Mouse (Mus musculus) adrenal gland, adult 2 months (tissue): ENCODE data around the gene Ear6. TPM values are rescaled to one million over a fixed set of nuclear protein-coding genes. Genes with fewer than 3 reads are reported as not detected.
"Not testable (repeated sequence)": the region's sequence is repeated elsewhere in the genome, so short reads cannot be mapped to it uniquely, and the experiment has no call there.

Source experiments
- DNase-seq: peaks from one replicate; pipeline ENCODE4 v3.0.0; 2021
- long read RNA-seq: library from polyadenylated mRNA; stranded (forward); transcript quantifications from one replicate; pipeline ENCODE4 v2.0.0, GENCODE M21; 2021
- polyA plus RNA-seq: library from polyadenylated mRNA; depleted of rRNA; stranded (reverse); fragments of >200 nt; gene quantifications from 2 replicates; pipeline ENCODE4 v1.2.3, GENCODE M21; 2012; rRNA removed
- total RNA-seq, 2 experiments: library from RNA; stranded (reverse); gene quantifications; 2 replicates each; pipeline ENCODE4 v1.2.3; 2021

Ear6 gene
- total RNA-seq (not detected), polyA plus RNA-seq (not detected in 2 replicates)
- long read RNA-seq = 0 reads

- no peak for DNase-seq
Measured at GRCm38 (mm10) chr14:51853399-51853798, at the start of gene Ear6. Gene Ear6 (plus strand): TSS chr14:51853699.

- DNase-seq = no peak
Measured at GRCm38 (mm10) chr14:51826625-51827024, 26.9 kb upstream of the Ear6 start.

DNA sequence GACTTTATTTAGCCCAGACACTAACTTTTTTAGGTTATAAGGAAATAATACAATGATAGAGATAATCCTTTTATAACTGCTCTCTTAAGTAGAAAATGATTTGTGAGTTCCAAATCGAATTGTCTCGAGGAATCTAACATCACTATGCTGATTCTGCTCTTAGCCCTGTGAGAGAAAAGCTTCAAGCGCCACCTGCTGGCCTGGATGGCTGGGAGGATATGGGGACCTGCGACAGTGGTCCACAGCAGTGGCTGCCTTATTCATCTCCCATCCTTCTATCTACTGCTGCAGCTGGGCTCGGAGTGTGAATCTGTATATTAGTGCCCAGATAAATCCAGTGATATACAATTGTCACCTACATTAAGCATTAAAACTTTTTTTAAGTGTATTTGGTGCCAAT, 25.7 kb upstream of the Ear6 start:
- DNase-seq = peak; percentile 17

- DNase-seq = no peak
Measured at GRCm38 (mm10) chr14:51829188-51829587, 24.3 kb upstream of the Ear6 start.

GRCm38 (mm10) chr14:51838480-51838879, 15.0 kb upstream of the Ear6 start:
- DNase-seq = not testable (repeated sequence)

- DNase-seq = no peak
Measured at GRCm38 (mm10) chr14:51842250-51842649, 11.2 kb upstream of the Ear6 start.

- no peak for DNase-seq
Measured at GRCm38 (mm10) chr14:51842781-51843180, 10.7 kb upstream of the Ear6 start.

GRCm38 (mm10) chr14:51843882-51844281, 9.6 kb upstream of the Ear6 start:
- no peak for DNase-seq

DNA sequence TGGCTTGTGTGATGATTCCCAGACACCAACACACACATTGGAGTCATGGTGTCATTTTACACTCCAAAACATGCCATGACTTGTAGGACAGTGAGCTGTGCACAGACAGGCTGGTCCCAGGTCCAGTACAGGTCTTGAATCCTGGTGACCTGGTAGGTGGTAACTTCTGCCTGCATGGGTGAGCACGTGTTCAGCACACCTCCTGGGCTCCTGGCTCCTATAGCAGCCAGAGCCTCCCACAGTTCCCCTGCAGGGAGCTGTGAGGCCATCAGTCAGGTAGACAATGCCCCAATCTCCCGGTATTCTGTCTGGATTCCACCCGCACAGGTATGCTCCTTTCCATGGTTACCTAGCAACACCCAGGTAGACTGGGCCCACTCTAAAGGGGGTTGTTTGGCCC, 6.9 kb upstream of the Ear6 start:
- no peak for DNase-seq

DNA sequence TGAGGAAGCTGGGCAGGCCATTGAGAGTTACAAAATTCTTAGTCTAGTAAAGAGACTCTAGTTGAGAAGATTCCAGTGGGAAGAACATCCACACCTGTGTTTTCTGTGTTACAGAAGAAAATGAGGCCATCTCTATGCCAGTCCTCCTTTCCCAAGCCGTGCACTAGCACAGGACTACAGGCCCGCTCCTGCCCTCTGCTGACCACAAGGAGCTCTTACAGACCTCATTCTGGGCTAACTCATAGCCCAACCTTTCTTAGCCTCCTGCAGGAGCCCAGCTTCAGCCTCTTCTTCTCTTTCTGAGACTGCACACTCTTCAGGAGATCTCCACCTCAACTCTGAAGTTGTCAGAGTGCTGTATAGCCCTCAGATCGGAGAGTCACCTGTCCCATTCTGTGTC, 2.5 kb upstream of the Ear6 start:
- DNase-seq = not testable (repeated sequence)

GRCm38 (mm10) chr14:51855280-51855679, 1.8 kb downstream of the Ear6 start:
- not testable (repeated sequence) for DNase-seq

GRCm38 (mm10) chr14:51863603-51864002, 10.1 kb downstream of the Ear6 start:
- DNase-seq = peak; percentile 32

DNA sequence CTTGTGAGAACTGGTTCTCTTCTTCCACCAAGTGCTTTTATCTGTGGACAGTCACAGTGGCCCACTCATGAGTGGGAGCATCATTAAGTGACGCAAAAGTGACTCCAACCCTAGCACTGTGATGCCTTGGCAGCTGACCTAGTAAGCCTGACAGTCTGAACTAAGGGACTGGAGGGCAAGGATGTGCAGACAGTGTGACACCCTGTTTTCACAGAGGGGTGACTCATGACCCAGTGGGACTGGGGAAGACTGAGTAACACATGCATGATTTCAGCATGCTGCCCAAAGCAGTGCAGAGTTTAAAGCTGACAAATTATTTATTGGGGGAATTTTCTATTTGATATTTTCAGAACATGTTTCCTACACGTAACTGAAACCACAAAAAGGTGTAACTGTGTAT, 17.3 kb downstream of the Ear6 start:
- DNase-seq = peak; percentile 78

DNA sequence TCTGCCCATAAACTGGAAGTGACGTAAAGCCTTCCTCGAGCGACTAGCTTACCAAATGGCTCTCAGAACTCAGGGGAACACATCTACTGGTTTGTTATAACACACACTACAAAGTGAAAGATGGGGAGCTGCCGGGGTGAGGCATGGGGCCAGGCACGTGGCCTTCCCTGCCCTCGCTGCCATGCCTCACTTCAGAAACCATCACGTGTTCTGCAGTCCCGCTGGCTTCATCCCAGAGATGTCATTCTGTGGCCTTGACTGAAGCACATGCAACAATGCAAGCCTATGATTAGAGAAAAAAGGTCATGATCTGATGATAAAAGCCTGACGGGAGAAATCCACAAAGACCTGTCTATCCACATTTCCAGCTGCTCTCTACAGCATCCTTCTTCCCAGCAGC, 18.2 kb downstream of the Ear6 start:
- DNase-seq = peak; percentile 92

DNA sequence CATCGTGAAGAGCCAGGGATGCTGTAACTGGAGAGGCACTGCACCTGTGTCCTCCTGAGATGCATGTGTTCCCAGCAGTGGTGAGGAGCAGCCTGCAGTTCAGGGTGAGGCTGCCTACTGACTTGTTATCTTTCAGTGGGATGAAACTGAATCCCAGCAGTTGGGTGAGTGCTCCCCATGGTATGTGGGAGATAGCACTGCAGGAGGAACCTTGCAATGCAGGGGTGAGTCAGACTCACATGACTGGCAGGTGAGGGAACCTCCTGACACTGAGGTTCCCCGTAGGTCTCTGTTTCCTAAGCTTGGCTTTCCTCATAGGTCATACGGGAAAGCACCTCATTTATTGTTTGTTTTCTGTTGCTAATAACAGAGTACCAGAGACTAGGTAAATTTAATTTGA, 24.0 kb downstream of the Ear6 start:
- DNase-seq = no peak

DNA sequence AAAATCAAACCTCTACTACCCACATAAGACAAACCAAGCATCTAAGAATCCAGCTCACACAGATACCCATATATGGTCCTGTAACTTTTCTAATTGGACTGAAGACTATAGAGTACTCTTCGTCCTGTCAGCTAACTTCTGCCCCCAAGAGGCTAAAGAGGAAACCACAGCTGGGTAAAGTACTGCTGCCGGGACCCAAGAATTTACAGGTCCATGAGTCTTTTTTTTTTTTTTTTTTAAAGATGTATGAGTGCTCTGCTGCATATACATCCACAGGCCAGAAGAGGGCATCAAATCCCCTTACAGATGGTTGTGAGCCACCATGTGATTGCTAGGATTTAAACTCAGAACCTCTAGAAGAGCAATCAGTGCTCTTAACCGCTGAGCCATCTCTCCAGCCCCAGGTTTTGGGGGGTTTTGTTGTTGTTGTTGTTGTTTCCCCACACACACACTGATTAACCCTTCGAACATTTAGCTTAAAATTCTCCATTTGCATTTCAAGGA, 30.1 kb downstream of the Ear6 start:
- DNase-seq = peak; percentile 84

DNA sequence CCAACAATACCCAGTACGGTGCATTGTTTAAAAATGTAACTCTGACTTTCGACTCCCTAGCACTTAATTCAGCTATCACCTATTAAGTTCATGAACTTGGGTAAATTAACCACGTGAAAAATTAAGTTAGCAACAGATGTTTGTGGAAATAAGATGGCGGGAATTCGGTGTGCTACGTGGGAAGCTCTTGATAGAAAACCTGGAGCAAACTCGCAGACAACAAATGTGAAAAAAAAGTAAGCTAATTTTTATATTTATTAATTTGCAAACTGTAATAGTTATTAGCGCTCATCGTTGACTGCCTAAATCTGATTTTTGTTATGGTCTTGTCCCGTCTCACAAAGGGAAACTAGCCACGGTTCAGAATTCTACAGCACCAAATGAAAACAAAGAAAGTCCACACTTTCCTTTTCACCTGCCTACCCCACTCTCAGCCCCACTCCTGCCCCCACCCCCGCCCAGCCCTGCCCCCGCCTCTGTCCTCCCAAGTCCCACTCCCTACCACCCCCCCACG, 30.6 kb downstream of the Ear6 start:
- no peak for DNase-seq

DNA sequence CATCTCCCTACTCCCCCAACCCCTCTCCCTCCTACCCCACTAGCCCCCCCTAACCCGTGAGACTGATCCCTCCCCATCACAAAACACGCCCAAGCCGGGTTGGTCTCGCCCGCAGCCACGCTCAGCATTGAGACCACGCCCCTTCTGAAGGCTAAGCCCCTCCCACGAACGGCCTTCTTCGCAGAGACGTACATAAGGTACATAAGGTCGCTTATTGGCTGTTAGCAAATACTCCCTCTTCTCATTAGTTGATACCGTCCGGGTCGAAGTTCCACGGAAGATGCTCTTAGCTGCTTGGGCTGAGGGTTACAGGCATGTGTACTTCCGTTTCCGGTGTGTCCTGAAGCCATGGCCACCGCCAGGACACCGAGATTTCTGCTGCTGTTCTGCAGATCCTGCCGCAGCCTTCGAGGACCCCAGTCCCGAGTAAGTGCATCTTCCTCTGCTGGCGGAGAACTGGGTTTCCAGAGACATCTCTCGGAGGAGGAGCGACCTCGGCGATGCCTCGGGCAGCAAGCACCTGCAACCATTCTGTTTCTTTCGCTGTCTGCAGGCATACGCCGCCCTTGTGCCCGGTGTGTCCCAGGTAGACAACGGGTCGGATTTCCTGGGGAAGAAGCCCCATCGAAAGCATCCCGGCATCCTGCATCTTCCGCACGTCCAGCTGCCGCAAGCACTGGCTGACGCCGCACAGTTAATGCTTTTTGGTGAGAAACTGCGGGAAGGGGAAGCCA, 31.3 kb downstream of the Ear6 start, which contains the start of gene Mettl17:
Mettl17 (plus strand) TSS at position 245 of the 734 bp plus-strand sequence.
- peak; percentile 96 for DNase-seq

GRCm38 (mm10) chr14:51886051-51886450, 32.6 kb downstream of the Ear6 start:
- no peak for DNase-seq

DNA sequence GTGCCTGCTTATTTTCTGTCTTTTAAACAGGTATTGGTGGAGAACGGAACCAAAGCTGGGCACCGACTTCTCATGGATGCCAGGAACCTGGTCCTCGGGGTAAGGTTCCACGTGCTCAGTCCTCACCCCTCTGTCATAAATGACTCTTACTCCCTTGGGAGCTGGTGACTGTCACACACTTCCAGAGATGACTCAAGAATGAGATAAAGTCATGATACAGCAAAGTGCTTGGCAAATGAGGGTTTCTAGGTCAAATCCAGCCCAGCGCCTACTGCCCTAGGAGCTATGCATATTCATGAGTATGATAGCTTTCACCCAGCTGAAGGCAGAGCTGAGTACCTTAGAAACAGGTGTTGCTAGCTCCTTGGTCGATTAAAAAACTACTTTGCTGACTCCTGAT, 36.3 kb downstream of the Ear6 start:
- peak; percentile 45 for DNase-seq

DNA sequence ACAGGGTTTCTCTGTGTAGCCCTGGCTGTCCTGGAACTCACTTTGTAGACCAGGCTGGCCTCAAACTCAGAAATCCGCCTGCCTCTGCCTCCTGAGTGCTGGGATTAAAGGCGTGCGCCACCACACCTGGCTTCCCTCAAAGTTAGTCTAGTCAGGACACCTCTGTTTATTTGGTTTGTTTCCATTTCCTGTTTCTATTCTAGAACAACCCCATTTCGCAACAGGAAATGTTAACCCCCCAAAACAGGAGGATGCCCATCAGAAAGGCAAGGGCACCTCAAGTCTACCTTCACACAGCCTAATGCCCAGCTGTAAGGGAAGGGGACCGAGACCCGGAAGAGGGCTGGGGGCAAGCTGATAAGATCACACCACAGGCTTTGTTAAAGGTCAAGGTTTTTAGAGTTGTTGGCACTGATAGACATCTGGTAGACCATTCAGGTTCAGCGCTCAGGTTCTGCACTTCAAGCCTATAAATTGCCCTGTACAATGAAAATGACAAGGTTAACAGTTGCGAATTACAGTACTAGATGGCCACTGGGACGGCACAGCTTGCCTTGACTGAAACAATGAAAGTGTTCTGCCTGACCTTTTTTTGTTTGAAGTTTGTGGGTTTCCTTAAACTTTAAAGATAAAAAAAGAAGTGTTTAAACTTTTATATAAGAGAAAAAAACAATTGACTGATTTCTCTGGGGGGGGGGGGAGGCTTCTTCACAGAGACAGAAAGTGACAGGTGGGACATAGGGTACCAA, 38.9 kb downstream of the Ear6 start, which contains the start of gene Slc39a2:
Slc39a2 (plus strand) TSS at position 699 of the 749 bp plus-strand sequence.
- no peak for DNase-seq

GRCm38 (mm10) chr14:51893094-51893794, 39.7 kb downstream of the Ear6 start:
- DNase-seq = no peak
